Comparison of ENCODE assay signal across 8 mouse cellular contexts in genomic region chr1:165018692-165019309, GRCm38 (mm10).
DNase-seq lines count a peak whose midpoint lies in the region; ATAC-seq and TF ChIP-seq lines count a peak whose summit lies in the region.

No protein-coding gene starts in this region.

- peak; percentile 43 to 50 for DNase-seq in layer of hippocampus, adult 2 months (ENCODE audit: low spot score in 2 of 2)
- no peak for DNase-seq in layer of hippocampus, adult 9-10 months (ENCODE audit: low spot score)
- DNase-seq in embryo, embryonic 10.5 days (ENCODE audit: low spot score) = peak; percentile 86
- peak; percentile 82 for DNase-seq in hindbrain, embryonic 14.5 days (ENCODE audit: low spot score)
- peak; percentile 3 for DNase-seq in liver, embryonic 13.5 days
- peak; percentile 56 for DNase-seq in right cerebral cortex, postnatal 4 days
- no peak for DNase-seq in lung, postnatal 14 days

- ATAC-seq in hindbrain, embryonic 14.5 days (ENCODE audit: low FRiP score) = peak; percentile 96
- ATAC-seq in liver, embryonic 13.5 days (ENCODE audit: low read depth) = peak; percentile 71
- no peak for ATAC-seq in megakaryocyte, adult 5-6 weeks (ENCODE audit: poor library complexity, severe bottlenecking)

- TF ChIP-seq CTCF in layer of hippocampus, adult 2 months (conservative IDR thresholded peaks at IDR 0.05) = no peak

- H3K27ac ChIP-seq in layer of hippocampus, adult 2 months = peak overlapping the region; percentile 72
- peak overlapping the region; percentile 63 for H3K27ac ChIP-seq in hindbrain, embryonic 14.5 days
- H3K27ac ChIP-seq in liver, embryonic 13.5 days = no peak overlapping the region

- no peaks in the 10 kb centered on the region for H3K9me3 ChIP-seq in hindbrain, embryonic 14.5 days (ENCODE audit: control insufficient read depth, low read length)
- no peaks in the 10 kb centered on the region for H3K9me3 ChIP-seq in liver, embryonic 13.5 days (replicated peaks)

- H3K4me2 ChIP-seq in hindbrain, embryonic 14.5 days (replicated peaks) = peak overlapping the region; percentile 51
- peak overlapping the region; percentile 44 for H3K4me2 ChIP-seq in liver, embryonic 13.5 days

- H3K4me3 ChIP-seq in layer of hippocampus, adult 2 months = peak overlapping the region; percentile 33; the same call in 1 of the 2 replicates
- H3K4me3 ChIP-seq in hindbrain, embryonic 14.5 days (replicated peaks; ENCODE audit: low read length) = peak overlapping the region; percentile 31
- 0 out of 2 replicates have a peak overlapping the region, but pooled peaks have one; percentile 11 for H3K4me3 ChIP-seq in liver, embryonic 13.5 days (replicated peaks)

- WGBS in hindbrain, embryonic 14.5 days = 16% methylated on average over 16 of the region's 16 CpGs
- WGBS in liver, embryonic 13.5 days (ENCODE audit: insufficient replicate concordance) = 26% methylated on average over 16 of the region's 16 CpGs

- H3K27me3 ChIP-seq in hindbrain, embryonic 14.5 days (ENCODE audit: control insufficient read depth, insufficient read depth, low read length) = no peaks in the 10 kb centered on the region
- H3K27me3 ChIP-seq in liver, embryonic 13.5 days = no peaks in the 10 kb centered on the region

- no peaks in the 10 kb centered on the region for H3K36me3 ChIP-seq in hindbrain, embryonic 14.5 days (replicated peaks; ENCODE audit: control insufficient read depth, insufficient read depth)
- no peaks in the 10 kb centered on the region for H3K36me3 ChIP-seq in liver, embryonic 13.5 days

- H3K9ac ChIP-seq in hindbrain, embryonic 14.5 days = peak overlapping the region; percentile 28; the same call in 1 of the 2 replicates
- H3K9ac ChIP-seq in liver, embryonic 13.5 days = no peak overlapping the region

- H3K4me1 ChIP-seq in hindbrain, embryonic 14.5 days (replicated peaks; ENCODE audit: control insufficient read depth, insufficient read depth, low read length) = peaks cover 7% of the 10 kb centered on the region
- no peaks in the 10 kb centered on the region for H3K4me1 ChIP-seq in liver, embryonic 13.5 days (replicated peaks)

Comparison
In these comparisons a context has a peak if more than half of its experiments do, and no peak if none do; other contexts are left out.
1. DNase-seq: peak in layer of hippocampus, adult 2 months (2 of 2), embryo, embryonic 10.5 days (single experiment), hindbrain, embryonic 14.5 days (single experiment), liver, embryonic 13.5 days (single experiment) and right cerebral cortex, postnatal 4 days (single experiment); none in layer of hippocampus, adult 9-10 months (single experiment) and lung, postnatal 14 days (single experiment).
2. Peak in every context shown above with its lines, with median percentiles within 50 percentile points of each other: H3K4me3 ChIP-seq.